Mouse (Mus musculus): ENCODE measurements around the gene Cdk11b.

DNA sequence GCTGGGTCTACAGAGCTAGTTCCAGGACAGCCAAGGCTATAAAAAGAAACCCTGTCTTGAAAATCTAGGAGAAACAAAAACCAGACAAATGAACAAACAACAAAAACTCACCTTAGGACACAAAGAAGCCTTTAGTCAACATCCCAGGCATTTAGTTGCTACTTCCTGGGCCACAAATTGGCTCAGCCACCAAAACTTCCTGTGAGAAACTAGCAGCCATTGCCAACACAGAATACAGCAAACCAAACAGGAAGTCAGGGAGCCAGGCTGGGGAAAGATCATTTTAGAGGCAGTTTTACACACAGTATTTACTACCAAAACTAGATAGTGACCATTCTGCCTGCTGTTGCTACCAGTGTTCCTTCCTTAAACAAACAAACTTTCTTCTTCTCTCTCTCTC, 42.2 kb downstream of the Cdk11b start:
- TF ChIP-seq CTCF (IDR thresholded peaks at IDR 0.05; ENCODE audit: low read depth), result no peak
- no peak for TF ChIP-seq EP300 (IDR thresholded peaks at IDR 0.05; ENCODE audit: low read depth)

All from heart, postnatal 0 days (tissue).